Mouse (Mus musculus): ENCODE measurements at regions not wholly inside any gene's neighbourhood (a gene's known extent, or its start where the extent isn't known, plus 50 kb on each side); places are given as distances from the start of the nearest gene placed in this dataset.
A peak's percentile ranks its signal among the peaks of the same experiment; 100 is the strongest.
"Not testable (repeated sequence)": the region's sequence is repeated elsewhere in the genome, so short reads cannot be mapped to it uniquely, and the experiment has no call there.

GRCm38 (mm10) chr3:149069436-149069835 is 79.1 kb upstream of the Adgrl2 start:
- H3K27ac ChIP-seq (replicated peaks): no peak overlapping the region

GRCm38 (mm10) chr3:149068821-149069220 is 78.5 kb upstream of the Adgrl2 start:
- WGBS: 57% methylated on average over 7 of the region's 7 CpGs
- Histone ChIP-seq H3K9ac (replicated peaks) (no peak overlapping the region), H3K4me2 (replicated peaks) (no peak overlapping the region), H3K9me3 (no peaks in the 10 kb centered on the region), H3K4me3 (no peak overlapping the region), H3K27me3 (no peaks in the 10 kb centered on the region), H3K4me1 (no peaks in the 10 kb centered on the region), H3K27ac (replicated peaks) (no peak overlapping the region), H3K36me3 (no peaks in the 10 kb centered on the region)
- 0 out of 2 replicates have a peak, but pooled peaks have one; percentile 48 for ATAC-seq (replicated peaks)

More at GRCm38 (mm10) chr3:149069436-149069835, 79.1 kb upstream of the Adgrl2 start:
- no peaks in the 10 kb centered on the region for H3K27me3 ChIP-seq
- no peak overlapping the region for H3K9ac ChIP-seq (replicated peaks)
- no peak for ATAC-seq (replicated peaks)
- H3K4me1 ChIP-seq: peaks cover under 1% of the 10 kb centered on the region; the same call in 1 of the 2 replicates
- 80% methylated on average over 9 of the region's 9 CpGs for WGBS
- no peak overlapping the region for H3K4me3 ChIP-seq
- H3K4me2 ChIP-seq (replicated peaks): no peak overlapping the region
- no peaks in the 10 kb centered on the region for H3K36me3 ChIP-seq
- no peaks in the 10 kb centered on the region for H3K9me3 ChIP-seq

- no peak overlapping the region for H3K9ac ChIP-seq (replicated peaks)
- H3K27ac ChIP-seq (replicated peaks): no peak overlapping the region
- ATAC-seq (replicated peaks): no peak
- 83% methylated on average over 7 of the region's 7 CpGs for WGBS
- no peak overlapping the region for H3K4me3 ChIP-seq
- no peaks in the 10 kb centered on the region for H3K27me3 ChIP-seq
- no peaks in the 10 kb centered on the region for H3K9me3 ChIP-seq
- H3K4me2 ChIP-seq (replicated peaks): no peak overlapping the region
- H3K4me1 ChIP-seq: no peaks in the 10 kb centered on the region
- H3K36me3 ChIP-seq: no peaks in the 10 kb centered on the region
Measured at GRCm38 (mm10) chr3:149067758-149068157, 77.4 kb upstream of the Adgrl2 start.

- H3K9ac ChIP-seq (replicated peaks): no peak overlapping the region
- no peak overlapping the region for H3K27ac ChIP-seq (replicated peaks)
- H3K36me3 ChIP-seq: no peaks in the 10 kb centered on the region
- no peaks in the 10 kb centered on the region for H3K9me3 ChIP-seq
- WGBS: 83% methylated on average over 12 of the region's 12 CpGs
- H3K27me3 ChIP-seq: no peaks in the 10 kb centered on the region
- H3K4me3 ChIP-seq: no peak overlapping the region
- no peak for ATAC-seq (replicated peaks)
- no peak overlapping the region for H3K4me2 ChIP-seq (replicated peaks)
- H3K4me1 ChIP-seq: no peaks in the 10 kb centered on the region
Measured at GRCm38 (mm10) chr3:149055077-149055476, 64.7 kb upstream of the Adgrl2 start.

GRCm38 (mm10) chr3:149052295-149052902 is 62.0 kb upstream of the Adgrl2 start:
- WGBS: 97% methylated on average over 1 of the region's 1 CpGs
- H3K4me2 ChIP-seq (replicated peaks); H3K27ac ChIP-seq (replicated peaks); H3K9me3 ChIP-seq; H3K36me3 ChIP-seq; ATAC-seq (replicated peaks); H3K4me1 ChIP-seq; H3K9ac ChIP-seq (replicated peaks); H3K4me3 ChIP-seq; H3K27me3 ChIP-seq: not testable (repeated sequence)

GRCm38 (mm10) chr3:149045343-149045742 is 55.0 kb upstream of the Adgrl2 start:
- Histone ChIP-seq H3K27ac (replicated peaks) (no peak overlapping the region), H3K4me2 (replicated peaks) (no peak overlapping the region), H3K9ac (replicated peaks) (no peak overlapping the region), H3K4me3 (no peak overlapping the region), H3K4me1 (peaks cover 13% of the 10 kb centered on the region), H3K9me3 (no peaks in the 10 kb centered on the region), H3K36me3 (no peaks in the 10 kb centered on the region), H3K27me3 (no peaks in the 10 kb centered on the region)
- WGBS: 74% methylated on average over 5 of the region's 5 CpGs
- ATAC-seq (replicated peaks): no peak

- Histone ChIP-seq H3K9me3 (no peaks in the 10 kb centered on the region), H3K36me3 (no peaks in the 10 kb centered on the region), H3K27me3 (no peaks in the 10 kb centered on the region), H3K4me2 (replicated peaks) (no peak overlapping the region), H3K27ac (replicated peaks) (no peak overlapping the region), H3K4me1 (peaks cover 13% of the 10 kb centered on the region), H3K4me3 (no peak overlapping the region), H3K9ac (replicated peaks) (no peak overlapping the region)
- 84% methylated on average over 4 of the region's 4 CpGs for WGBS
- ATAC-seq (replicated peaks): no peak
Measured at GRCm38 (mm10) chr3:149043901-149044300, 53.5 kb upstream of the Adgrl2 start.

GRCm38 (mm10) chr3:149042527-149042926 is 52.2 kb upstream of the Adgrl2 start:
- H3K27ac ChIP-seq (replicated peaks): no peak overlapping the region
- H3K4me3 ChIP-seq: no peak overlapping the region
- no peak overlapping the region for H3K9ac ChIP-seq (replicated peaks)
- peaks cover 13% of the 10 kb centered on the region for H3K4me1 ChIP-seq
- H3K9me3 ChIP-seq: no peaks in the 10 kb centered on the region
- no peaks in the 10 kb centered on the region for H3K36me3 ChIP-seq
- WGBS: 14% methylated on average over 9 of the region's 9 CpGs
- no peak overlapping the region for H3K4me2 ChIP-seq (replicated peaks)
- no peaks in the 10 kb centered on the region for H3K27me3 ChIP-seq
- peak; percentile 63 for ATAC-seq (replicated peaks)

GRCm38 (mm10) chr3:149041188-149041587 is 50.8 kb upstream of the Adgrl2 start:
- Histone ChIP-seq H3K9me3 (no peaks in the 10 kb centered on the region), H3K9ac (replicated peaks) (no peak overlapping the region), H3K27me3 (no peaks in the 10 kb centered on the region), H3K36me3 (no peaks in the 10 kb centered on the region), H3K4me3 (no peak overlapping the region), H3K27ac (replicated peaks) (no peak overlapping the region), H3K4me2 (replicated peaks) (no peak overlapping the region), H3K4me1 (peaks cover 13% of the 10 kb centered on the region)
- ATAC-seq (replicated peaks): no peak
- 59% methylated on average over 3 of the region's 3 CpGs for WGBS
